Mouse (Mus musculus) brain, embryonic 14.5 days (tissue): ENCODE measurements at regions not wholly inside any gene's neighbourhood (a gene's known extent, or its start where the extent isn't known, plus 50 kb on each side); places are given as distances from the start of the nearest gene placed in this dataset.

Experiments
- DNase-seq: peaks from one replicate; pipeline ENCODE4 v3.0.0-alpha.2; 2011; ENCODE audit warnings: low read depth
- CTCF ChIP-seq: fragments of 200-500 bp; IDR thresholded peaks from 2 replicates; pipeline ENCODE4 v1.5.1; 2012; ENCODE audit warnings: inconsistent platforms, mild to moderate bottlenecking, moderate library complexity, borderline replicate concordance; ENCODE audit not compliant: insufficient read depth, insufficient read length; ENCODE audit errors: extremely low read depth
- POLR2A ChIP-seq: fragments of 200-500 bp; IDR thresholded peaks from 2 replicates; pipeline ENCODE4 v1.6.1; 2012; ENCODE audit warnings: mild to moderate bottlenecking, inconsistent platforms, borderline replicate concordance; ENCODE audit not compliant: poor library complexity, insufficient read depth, insufficient read length, severe bottlenecking; ENCODE audit errors: extremely low read depth

GRCm38 (mm10) chr15:74330131-74330530 is 306.0 kb downstream of the Mroh4 start:
- no peak for DNase-seq
- TF ChIP-seq CTCF = no peak
- TF ChIP-seq POLR2A = no peak

- DNase-seq = peak; percentile 75
- TF ChIP-seq POLR2A (no peak), CTCF (no peak)
Measured at GRCm38 (mm10) chr15:74329221-74329620, 306.9 kb downstream of the Mroh4 start.

DNA sequence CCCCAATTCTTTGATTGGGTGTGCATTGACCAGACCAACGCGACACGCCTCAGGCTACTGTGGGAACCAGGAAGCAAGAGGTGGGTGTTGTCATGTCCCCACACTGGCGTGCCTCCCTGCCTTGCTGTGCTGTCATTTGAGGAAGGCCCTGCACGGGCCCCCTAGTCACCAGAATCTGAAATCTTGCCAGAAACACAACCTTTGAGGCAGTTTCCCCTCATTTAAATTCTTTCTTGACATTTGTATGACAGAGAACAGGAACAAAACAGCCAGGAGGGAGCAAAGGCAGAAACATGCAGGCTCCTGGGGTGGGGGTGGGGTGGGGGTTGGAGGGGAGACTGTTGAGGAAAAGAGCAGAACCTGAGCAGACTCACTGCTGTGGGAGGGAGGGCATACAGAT is 309.5 kb downstream of the Mroh4 start:
- peak; percentile 31 for DNase-seq

GRCm38 (mm10) chr15:74325543-74325942 is 310.6 kb downstream of the Mroh4 start:
- DNase-seq = peak; percentile 64
- TF ChIP-seq CTCF (no peak), POLR2A (no peak)

More for the DNA sequence above, 309.5 kb downstream of the Mroh4 start:
- TF ChIP-seq CTCF (no peak), POLR2A (no peak)

DNA sequence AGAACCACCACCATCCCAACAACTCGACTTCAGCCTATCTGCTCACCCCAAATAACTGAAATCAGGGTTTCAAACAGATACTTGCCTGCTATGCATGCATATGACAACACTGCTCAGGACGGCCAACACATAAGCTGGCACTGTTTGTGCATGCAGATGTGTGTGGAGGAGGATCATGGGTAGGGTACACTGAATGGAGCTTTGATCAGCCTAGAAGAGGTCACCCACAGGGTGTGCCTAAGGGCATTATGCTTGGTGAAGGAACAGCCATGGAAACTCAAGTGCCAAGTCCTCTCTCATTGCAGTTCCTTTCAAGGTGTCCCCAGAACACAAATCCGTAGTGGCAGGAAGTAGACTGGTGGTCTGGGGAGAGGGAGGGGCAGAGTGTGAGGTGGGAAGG is 316.7 kb downstream of the Mroh4 start:
- DNase-seq = no peak
- TF ChIP-seq CTCF (no peak), POLR2A (no peak)

DNA sequence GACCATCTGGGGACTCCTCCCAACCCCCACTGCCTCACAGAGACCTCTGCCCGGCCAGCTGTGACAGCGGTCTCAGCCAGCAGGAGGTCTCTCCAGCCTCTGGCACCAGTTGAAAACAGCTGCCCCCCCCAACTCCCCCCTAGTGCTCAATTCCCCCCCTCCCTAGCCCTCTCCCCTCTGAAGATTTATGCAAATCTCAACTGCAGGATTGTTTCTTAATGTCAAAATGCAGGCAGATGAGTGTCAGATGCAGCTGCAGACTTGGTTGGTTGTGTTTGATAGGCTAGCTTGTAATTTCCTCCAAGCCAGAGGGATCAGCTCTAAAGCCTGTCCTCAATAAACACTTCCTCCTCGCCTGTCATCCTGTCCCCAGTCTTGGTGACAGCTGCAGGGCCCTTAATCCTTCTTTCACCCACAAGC is 317.7 kb downstream of the Mroh4 start:
- no peak for TF ChIP-seq CTCF
- TF ChIP-seq POLR2A = no peak
- DNase-seq = peak; percentile 70

GRCm38 (mm10) chr15:74311082-74311481 is 325.1 kb downstream of the Mroh4 start:
- DNase-seq = peak; percentile 63
- TF ChIP-seq CTCF (no peak), POLR2A (no peak)

- TF ChIP-seq POLR2A = no peak
- no peak for TF ChIP-seq CTCF
- peak; percentile 53 for DNase-seq
Measured at GRCm38 (mm10) chr15:74306543-74306942, 329.6 kb downstream of the Mroh4 start.

DNA sequence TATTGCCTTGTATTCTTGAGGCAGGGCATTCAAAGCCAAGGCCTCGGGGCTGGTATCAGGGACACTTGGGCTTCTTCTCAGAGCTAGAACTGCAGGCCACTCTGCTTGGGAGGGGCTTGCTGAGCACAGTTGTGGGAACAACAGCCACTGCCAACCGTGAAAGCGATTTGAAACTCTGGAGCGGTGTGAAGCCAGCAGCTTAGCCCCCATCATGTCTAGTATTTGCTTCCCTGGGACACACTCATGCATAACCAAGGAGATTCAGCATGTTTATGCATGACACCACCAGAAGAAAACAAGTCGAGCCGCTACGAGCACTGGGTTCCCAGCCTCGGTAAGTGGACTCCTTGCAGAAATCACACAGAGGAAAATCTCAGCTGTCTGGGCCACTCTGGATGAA is 339.9 kb downstream of the Mroh4 start:
- TF ChIP-seq CTCF (no peak), POLR2A (no peak)
- peak; percentile 71 for DNase-seq

- TF ChIP-seq POLR2A = no peak
- TF ChIP-seq CTCF = no peak
- DNase-seq = peak; percentile 51
Measured at GRCm38 (mm10) chr15:74294691-74295090, 341.5 kb downstream of the Mroh4 start.

- TF ChIP-seq CTCF (no peak), POLR2A (no peak)
- DNase-seq = no peak
Measured at GRCm38 (mm10) chr15:74294109-74294508, 342.0 kb downstream of the Mroh4 start.

DNA sequence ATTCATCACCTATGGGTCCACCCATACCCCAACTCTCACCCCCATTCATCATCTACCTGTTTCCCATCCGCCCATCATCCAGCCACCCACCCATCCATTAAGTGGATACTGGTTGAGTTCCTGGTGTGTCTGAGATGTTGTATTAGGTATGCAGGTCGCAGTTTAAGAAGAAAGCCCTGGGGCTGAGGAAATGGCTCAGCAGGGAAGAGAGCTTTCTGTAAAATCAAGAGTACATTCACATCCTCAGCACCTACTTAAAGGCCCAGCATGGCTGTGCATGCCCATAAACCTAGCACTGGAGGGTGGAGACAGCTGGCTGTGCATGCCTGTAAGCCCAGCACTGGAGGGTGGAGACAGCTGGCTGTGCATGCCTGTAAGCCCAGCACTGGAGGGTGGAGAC is 348.7 kb downstream of the Mroh4 start:
- no peak for DNase-seq
- no peak for TF ChIP-seq POLR2A
- TF ChIP-seq CTCF = no peak

DNA sequence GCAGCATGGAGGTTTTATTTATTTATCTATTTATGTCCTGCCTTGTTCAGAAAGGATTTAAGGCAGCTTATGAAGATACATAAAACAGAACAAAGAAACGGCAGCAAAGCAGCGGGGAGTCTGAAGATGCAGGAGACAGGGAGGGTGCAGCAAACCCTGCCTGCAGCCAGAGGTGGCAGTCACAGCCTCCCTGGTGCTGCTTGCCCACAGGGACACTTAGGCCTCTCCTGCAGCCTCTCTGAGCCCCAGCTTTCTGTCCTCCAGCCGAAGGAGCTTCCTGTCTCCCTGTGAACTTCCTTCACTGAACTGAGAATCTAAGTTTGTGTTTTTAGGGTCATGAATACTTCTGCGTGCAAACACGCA is 353.0 kb downstream of the Mroh4 start:
- DNase-seq = peak; percentile 37
- no peak for TF ChIP-seq POLR2A
- TF ChIP-seq CTCF = 0 out of 2 replicates have a peak, but pooled peaks have one; percentile 1

DNA sequence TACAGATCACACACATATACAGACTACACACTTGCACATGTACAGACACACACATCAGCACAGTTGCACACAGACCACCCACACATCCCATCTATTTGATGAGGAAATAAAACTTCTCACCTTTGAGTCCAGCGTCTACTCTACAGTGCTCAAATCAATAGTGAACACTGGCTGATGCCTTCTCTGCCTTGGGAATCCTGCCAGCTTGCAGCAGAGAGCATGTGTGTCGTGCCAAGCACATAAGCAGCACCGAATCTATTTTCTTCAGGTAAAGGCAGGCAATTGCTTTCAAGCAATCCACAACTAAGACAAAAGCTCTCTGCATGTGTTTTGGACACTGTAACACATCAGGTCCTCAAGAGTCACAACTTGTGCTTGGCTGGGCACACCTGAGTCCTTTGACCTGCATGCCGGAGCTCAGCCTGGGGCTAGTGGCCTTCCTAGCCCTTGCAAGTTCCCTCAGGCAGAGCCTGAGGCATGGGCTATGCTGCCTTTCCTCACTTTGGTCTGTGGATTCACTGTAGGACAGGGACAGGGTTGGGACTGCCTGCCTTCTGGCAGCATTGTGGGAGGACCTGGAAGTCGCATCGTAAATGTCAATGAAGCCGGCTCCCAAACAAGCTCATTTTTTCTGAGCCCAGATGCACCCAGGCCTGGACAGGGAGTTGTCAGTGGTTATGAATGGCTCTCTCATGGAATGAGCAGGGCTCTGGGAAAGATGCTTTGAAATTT is 353.5 kb downstream of the Mroh4 start:
- DNase-seq = peak; percentile 71
- TF ChIP-seq POLR2A (no peak), CTCF (no peak)
